Mouse (Mus musculus): ENCODE measurements at regions not wholly inside any gene's neighbourhood (a gene's known extent, or its start where the extent isn't known, plus 50 kb on each side); places are given as distances from the start of the nearest gene placed in this dataset.
"Not testable (repeated sequence)": the region's sequence is repeated elsewhere in the genome, so short reads cannot be mapped to it uniquely, and the experiment has no call there.

DNA sequence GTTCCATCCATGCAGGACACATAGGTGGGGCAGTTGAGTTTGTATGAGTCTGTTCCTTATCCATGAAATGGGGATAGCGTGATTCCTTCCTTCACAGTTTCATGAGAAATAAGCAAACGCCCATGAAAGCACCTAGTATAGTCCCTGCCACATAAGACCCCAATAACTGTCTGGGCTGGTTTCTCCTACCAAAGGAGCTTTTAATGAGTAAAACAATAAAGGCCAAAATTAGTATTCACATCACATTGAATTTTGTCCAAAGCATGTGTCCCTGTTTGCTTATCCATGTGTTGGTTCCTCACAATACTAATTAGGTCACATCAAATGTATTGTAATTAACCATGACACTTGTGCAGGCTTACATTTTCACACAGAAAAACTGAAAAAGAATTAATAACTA lies 221.3 kb downstream of the Prdm13 start:
- intact Hi-C loops (cut with DNase I) = no loop called here
- DNase-seq (ENCODE audit: low spot score) = no peak

DNA sequence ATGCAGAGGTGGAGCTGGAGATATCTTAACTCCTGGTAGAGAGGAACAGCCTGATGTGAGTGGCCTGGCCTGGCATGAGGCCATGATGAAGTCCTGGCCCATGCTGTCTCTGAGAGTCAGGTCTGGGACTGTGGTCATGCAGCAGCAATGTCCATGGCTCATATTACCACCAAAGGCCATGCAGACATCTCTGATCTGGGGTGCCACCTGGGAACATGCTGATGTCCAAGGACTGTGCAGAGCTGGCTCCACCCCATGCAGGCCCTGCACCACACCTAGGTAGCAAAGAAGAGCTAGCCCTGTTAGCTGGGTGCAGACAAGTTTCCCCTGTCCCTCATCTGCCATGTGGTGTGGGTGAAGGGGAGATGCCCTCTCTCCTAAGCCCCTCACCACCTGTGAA lies 244.5 kb downstream of the Prdm13 start:
- DNase-seq (ENCODE audit: low spot score) = no peak
- intact Hi-C loops (cut with DNase I) = no loop called here

DNA sequence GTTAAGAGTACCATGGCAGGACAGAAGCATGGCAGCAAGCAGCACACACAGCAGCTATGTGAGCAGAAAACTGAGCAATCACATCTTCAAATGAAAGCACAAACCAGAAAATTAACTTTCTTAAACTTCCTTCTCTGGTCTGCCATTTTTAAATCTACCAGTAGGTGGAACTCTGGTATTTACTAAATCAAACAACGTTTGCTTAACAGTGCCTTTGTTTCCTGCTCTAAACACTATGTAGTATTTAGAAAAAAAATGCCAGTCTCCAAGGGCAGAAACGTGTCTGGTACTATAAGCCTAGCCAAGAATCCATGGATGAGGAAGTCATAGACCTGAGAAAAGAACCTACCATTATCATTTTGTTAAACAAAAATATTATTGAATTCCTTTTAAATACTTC lies 249.1 kb downstream of the Prdm13 start:
- intact Hi-C loops (cut with DNase I) = loop anchor here (10.0 kb wide), 1 partner anchor 378 kb away; no protein-coding TSS in a partner anchor
- no peak for DNase-seq (ENCODE audit: low spot score)

DNA sequence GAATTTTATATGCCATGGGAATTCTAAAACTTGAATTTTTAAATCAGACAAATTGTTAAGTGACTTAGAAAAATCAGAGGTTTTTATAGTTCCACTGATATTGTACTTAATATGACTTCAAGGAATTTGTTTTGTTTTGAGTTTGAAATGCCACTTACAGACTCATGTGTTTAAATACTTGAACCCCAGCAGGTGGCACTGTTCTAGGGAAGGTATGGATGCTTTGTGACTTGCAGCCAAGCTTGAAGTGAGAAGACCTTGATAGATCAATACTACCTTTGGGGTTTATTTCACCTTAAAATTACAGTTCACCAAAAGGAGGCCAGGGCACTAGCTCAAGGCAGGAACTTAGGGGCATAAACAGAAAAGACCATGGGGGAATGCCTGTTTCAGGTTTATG lies 277.9 kb downstream of the Prdm13 start:
- intact Hi-C loops (cut with DNase I) = no loop called here
- no peak for DNase-seq (ENCODE audit: low spot score)

DNA sequence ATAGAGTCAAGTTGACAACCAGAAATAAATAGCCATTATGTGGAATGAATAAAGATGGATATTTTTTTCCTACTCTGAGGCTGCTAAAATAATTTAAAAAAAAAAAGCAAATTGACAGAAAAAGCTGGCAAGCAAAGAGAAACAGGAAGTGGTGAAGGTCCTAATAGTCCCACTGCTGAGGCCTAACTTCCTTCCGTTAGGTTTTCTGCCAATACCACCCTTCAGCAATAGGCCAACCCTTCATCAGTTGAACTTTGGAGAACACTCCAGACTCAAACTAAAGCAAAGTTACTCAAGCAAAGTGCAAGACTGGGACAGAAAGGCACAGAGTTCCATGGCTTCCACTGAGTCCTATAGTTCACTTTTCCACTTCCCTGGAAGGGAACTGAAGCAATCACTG lies 316.4 kb downstream of the Prdm13 start:
- intact Hi-C loops (cut with DNase I) = loop anchor here (2.0 to 5.0 kb wide), 2 partner anchors 23 to 1247 kb away; no protein-coding TSS in a partner anchor
- DNase-seq (ENCODE audit: low spot score) = no peak

DNA sequence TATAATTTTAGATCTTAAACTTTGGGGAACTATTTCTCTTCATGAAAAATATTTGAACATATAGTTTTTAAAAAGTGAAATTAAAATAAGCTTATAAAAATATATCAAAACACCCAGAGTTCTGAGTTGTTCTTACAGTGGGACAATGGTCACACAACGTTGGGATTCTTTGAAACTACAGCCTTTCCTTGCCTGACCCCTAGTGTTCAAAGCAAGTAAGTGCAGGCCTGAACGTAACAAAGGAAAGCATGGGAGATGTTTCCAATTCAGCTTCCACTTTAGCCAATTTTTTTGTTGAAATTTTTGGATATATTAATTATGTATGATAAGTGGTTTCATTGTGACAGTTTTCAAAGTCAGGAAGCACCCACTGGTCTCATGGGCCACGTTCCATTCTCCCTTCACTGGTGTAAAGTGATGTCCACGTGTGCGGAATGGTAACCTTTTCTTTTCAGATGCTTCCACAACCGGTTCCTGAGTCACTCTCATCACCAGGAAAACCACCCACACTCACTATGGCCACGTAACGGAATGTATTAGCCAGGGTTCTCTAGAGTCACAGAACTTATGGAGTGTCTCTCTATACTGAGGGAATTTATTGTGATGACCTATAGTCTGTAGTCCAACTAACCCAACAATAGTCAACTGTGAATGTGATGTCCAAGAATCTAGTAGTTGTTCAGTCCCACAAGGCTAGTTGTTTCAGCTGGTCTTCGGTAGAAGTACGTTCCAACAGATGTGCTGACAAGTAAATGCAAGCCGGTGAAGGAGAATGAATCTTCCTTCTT lies 317.3 kb downstream of the Prdm13 start:
- no peak for DNase-seq (ENCODE audit: low spot score)
- intact Hi-C loops (cut with DNase I) = loop anchor here (2.0 to 5.0 kb wide), 2 partner anchors 24 to 1246 kb away; no protein-coding TSS in a partner anchor

DNA sequence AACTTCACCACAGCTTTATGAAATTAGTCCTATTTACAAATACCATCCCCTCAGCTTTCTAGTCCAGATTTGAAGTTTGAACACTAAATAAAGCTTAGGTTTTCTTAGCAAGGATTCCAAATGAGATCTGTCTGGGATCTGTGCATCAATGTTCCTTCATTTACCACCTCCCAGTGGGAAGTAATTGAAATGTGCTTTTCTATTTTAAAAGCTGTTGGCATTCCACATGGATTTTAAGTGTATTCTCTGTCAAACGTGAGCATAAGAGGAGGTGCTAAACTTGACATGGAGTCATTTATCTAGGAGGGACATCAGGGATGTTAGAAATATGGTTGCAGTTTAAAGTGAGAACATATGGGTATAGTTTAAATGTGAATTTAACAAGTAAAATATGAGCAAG lies 364.0 kb downstream of the Prdm13 start:
- no peak for DNase-seq (ENCODE audit: low spot score)
- intact Hi-C loops (cut with DNase I) = no loop called here

DNA sequence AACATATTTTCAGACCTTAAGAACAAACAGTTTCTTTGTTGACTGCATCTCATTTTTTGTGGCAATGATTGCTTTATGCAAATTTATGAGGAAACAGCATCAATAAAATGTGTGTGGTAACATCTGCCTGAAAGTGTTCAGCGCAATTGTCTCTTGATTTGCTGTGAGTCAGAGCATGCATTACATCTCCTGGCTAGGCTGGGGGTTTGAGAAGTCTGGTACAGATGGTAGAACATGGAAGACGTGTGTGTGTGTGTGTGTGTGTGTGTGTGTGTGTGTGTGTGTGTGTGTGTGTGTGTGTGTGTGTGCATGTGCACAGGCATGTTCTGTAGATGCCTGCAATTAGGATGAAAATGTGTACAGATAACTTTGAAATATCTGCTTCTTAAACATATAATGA lies 376.5 kb downstream of the Prdm13 start:
- DNase-seq (ENCODE audit: low spot score); intact Hi-C loops (cut with DNase I): not testable (repeated sequence)

DNA sequence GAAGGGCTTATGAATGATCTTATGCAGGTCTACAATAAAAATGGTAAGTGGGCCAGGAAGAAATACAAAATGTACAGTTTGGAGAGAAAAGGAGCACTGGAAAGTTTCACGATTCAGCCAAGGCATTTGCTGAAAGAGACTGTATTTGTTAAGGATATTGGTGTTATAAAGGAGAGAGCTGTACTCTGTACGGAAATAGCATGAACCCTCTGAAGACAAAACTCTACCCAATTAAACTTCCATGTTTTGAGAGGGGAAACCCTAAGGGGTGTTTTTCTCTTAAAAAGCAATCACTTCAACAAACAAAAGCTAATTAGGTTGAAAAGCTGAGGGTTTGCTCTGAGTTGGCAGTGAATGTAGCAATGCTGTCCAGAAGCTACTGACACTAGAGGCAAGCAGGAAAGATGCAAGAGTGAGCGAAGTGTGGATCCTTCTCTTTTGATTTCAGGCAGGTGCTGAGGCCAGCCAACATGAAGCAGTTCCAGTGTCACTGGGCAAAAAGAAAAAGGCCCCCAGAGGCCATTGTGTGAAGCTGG lies 378.2 kb downstream of the Prdm13 start:
- no peak for DNase-seq (ENCODE audit: low spot score)
- intact Hi-C loops (cut with DNase I) = no loop called here

DNA sequence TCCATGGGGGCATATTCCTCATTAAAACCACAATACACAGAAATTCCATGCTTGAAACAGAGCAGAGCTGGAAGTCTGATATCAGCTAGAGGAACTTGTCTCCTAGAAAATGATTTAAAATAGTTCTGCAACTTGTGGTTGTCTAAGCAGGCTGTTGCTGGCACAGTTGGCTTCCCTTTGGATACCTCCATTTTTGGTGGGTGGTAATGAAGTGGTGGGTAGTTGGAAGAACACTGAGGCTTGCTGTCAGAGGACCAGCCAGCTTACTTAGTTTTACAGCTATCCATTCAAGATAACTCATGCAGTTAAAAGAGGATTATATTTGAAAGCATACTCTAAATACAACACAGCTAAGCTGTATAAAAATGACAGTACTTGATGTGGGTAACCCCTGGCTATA lies 385.6 kb downstream of the Prdm13 start:
- DNase-seq (ENCODE audit: low spot score) = no peak
- intact Hi-C loops (cut with DNase I) = no loop called here

DNA sequence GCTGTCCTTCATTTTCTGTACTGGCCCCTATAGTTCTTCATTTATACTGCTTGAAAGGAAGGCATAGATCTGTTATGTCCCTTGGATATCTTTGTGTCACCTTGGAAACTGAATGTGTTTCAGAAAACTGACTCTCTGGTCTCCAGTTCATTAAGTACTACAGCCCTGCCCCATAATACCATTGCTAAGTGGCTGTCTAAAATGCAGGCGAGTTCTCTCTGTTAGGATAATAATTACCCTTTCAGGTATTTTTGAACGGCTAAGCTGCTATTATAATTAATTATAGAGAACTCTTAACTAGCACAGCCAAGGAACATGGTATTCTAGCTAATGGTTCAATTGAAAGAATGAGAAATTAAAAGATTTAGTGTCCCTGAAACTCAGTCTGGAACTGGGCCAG lies 418.5 kb downstream of the Prdm13 start:
- DNase-seq (ENCODE audit: low spot score) = no peak

DNA sequence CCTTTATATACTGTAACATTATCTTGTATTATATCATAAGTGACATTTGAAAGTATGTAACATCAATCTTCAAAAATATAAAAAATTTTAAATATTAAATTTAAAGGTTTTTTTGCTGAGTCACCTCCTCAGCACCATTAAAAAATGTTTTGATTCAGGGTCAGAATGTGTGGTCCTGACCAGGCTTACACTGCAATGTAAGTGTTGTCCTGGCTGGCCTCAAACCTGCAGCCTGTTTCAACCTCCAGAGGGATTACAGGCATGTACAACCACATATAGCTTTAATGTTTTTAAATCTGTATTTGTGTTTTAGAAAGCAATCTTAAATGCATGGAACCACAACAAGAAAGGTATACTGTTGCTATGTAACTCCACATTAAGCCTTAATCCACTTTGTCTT lies 418.9 kb downstream of the Prdm13 start:
- intact Hi-C loops (cut with DNase I) = no loop called here
- no peak for DNase-seq (ENCODE audit: low spot score)

More for the DNA sequence above, 418.5 kb downstream of the Prdm13 start:
- intact Hi-C loops (cut with DNase I) = no loop called here

DNA sequence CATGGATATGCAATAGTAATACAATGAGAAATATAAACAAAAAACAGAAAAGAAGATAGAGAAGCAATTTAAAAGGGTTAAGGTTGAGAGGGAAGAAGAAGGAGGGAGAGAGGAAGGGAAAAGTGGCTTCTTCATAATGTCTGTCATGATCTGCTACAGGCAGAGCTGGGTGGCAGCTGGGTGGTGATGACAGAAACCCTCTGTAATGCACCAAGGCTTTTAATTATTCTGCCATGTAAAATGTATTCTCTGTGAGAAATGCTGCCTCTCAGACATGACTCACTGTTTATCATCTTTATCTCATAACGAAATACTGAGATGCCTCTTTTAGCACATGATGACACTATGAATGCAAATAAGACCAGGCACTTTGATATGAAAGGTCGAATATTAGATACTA lies 435.4 kb downstream of the Prdm13 start:
- DNase-seq (ENCODE audit: low spot score) = no peak
- intact Hi-C loops (cut with DNase I) = no loop called here

DNA sequence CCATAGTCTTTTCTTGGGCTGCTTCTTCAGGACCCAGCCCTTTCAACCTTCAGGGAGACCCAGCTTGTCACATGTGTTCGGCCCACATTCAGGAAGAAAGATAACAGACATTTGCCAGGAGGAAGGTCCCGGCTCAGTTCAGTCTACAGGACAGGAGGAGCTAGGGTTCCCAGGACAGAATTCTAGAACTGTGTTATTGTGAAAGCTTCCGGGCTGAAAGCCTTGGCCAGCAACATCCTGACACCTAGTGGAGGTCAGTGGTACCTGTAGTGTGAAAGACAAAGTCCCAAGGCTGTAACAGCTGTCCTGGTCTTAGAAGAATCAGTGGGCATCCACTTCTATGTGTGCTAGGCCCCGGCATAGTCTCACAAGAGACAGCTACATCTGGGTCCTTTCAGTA lies 463.1 kb downstream of the Prdm13 start:
- intact Hi-C loops (cut with DNase I) = loop anchor here (5.0 kb wide), 1 partner anchor 1100 kb away; no protein-coding TSS in a partner anchor
- no peak for DNase-seq (ENCODE audit: low spot score)

DNA sequence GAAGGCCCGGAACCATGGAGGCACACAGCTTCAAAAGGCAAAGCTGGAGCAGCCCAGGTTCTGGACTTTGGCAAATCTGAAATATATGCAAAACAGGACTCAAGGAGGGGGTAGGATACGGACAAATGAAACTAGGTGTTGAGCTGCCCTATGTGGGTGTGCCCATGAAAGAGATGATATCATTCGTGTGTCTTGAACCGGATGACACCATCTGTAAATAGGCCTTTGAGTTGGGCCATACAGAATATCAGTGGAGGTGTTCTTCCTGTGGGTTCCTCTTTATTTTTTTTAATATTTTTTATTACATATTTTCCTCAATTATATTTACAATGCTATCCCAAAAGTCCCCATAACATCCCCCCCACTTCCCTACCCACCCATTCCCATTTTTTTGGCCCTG lies 478.1 kb downstream of the Prdm13 start:
- no peak for DNase-seq (ENCODE audit: low spot score)

DNA sequence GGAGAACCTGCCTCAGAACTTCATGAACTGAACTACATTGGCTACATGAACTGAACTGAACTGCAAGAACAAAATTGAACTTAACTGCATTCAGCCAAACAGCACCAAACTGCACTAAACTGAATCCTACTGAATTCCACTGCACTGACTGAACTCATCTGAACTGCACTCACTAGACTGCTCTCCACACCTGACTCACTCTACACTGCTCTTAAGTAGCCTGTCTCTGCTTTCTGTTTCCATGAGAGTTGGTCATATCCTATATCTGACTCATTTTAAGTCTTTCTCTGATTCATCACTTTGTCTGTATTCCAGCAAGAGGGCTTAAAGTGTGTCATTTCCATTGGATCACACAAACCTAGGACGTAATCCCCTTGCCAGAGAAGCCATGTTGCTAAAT lies 490.1 kb downstream of the Prdm13 start:
- intact Hi-C loops (cut with DNase I) = no loop called here
- DNase-seq (ENCODE audit: low spot score) = no peak

More for the DNA sequence above, 478.1 kb downstream of the Prdm13 start:
- intact Hi-C loops (cut with DNase I) = no loop called here

DNA sequence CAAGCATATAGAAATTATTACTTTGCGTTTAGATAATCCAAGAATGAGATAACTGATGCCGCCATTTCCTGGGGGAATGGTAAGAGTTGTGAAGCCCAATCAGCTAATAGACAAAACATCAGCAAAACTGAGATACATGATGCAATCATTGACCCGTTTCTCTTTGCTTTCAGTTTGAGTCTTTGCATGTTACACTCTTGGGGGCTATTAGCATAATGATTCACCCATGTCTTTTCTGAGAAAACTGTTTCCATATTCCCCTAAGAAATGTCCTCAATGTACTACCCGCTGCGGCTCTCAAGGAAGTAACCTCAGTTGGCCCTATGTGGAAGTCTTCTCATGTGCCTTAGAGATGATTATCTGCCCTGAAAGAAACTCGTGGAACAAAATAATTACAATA lies 512.0 kb downstream of the Prdm13 start:
- intact Hi-C loops (cut with DNase I) = no loop called here
- no peak for DNase-seq (ENCODE audit: low spot score)

DNA sequence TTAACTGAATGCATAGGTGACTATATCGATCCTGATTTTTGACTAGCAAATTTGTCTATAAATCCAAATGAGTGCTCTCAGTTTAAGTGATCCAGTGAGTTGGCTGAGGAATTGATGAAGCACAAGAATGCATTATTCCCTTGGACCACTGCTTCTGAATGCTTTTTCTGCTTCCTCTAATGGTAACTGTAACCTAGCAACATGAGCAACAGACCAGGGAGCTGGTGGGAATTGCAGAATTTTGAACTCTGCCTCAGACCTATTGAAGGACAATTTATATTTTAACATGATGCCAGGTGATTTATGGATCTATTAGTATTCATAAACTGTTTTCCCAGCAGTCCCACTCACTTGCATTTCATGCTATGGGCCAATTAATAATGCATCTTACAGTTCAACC lies 512.7 kb downstream of the Prdm13 start:
- DNase-seq (ENCODE audit: low spot score) = no peak
- intact Hi-C loops (cut with DNase I) = no loop called here

DNA sequence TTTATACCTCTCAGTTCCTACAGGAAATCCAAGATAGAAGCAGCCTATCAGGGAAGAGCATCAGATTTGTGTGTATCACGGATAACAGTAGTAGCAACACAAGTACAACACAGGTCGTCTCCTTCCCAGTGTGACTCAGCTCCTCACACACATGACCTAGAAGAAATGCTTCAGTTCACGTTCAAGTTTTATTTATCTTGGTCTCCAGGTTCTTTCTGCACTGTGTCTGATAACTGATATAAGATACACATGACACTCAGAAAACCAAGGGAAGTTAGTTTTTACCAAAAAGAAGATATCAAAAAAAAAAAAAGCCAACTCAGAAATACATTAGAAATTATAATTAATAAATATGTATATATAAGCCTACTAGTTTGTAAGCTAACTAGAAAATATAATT lies 515.0 kb downstream of the Prdm13 start:
- intact Hi-C loops (cut with DNase I) = no loop called here
- no peak for DNase-seq (ENCODE audit: low spot score)

DNA sequence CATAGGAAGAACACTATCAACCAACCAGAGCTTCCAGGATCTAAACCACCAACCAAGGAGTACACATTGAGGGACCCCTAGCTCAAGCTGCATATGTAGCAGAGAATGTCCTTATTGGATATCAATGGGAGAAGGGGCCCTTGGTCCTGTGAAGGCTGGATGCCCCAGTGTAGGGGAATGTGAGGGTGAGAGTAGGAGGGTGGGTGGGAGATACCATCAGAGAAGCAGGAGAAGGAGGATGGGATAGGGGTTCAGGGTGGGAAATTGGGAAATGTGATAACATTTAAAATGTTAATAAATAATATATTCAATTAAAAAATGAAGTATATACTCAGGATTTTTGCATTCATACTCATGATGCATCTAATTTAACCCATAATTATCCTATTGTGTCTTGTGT lies 523.6 kb downstream of the Prdm13 start:
- intact Hi-C loops (cut with DNase I) = no loop called here
- no peak for DNase-seq (ENCODE audit: low spot score)

DNA sequence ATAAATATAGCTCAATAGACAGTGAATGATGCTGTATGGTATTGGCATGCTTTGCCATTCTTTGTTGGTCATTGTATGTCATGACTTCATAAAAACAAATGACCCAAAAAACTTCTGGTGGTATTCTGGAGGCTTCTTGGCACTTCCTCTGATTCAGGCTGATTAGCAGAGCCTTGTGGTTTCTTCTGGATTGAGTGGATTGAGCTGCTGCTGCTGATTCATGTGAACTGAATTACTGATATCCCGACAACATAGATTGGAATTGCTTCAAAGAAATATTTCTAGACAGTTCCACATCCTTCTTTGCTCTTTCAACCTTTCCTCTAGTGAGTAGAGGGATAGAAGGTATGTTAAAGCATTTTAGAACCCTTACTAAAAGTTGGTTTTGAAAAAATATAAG lies 559.9 kb downstream of the Prdm13 start:
- intact Hi-C loops (cut with DNase I) = no loop called here
- no peak for DNase-seq (ENCODE audit: low spot score)

DNA sequence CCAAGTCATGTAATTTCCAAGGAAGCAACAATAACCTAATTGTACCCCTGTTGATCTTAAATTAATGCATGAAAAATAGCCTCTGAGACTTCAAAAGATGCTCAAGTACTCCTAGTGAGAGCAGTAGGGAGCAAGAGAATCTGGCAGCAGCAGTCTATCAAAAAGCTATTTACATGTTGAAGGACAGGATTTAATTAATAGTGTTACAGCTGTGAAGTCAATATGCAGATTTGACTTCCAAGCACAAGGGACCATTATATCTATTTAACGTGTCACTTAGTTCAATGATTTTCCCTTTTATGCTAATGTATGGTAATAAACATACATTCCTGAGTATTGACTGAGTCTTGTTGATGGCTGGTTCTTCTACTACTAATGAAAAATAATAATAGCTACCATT lies 590.0 kb downstream of the Prdm13 start:
- DNase-seq (ENCODE audit: low spot score) = no peak
- intact Hi-C loops (cut with DNase I) = no loop called here
